Mouse (Mus musculus) limb, embryonic 10.5 days (tissue): ENCODE measurements around the gene Keap1. TPM values are rescaled to one million over a fixed set of nuclear protein-coding genes. Genes with fewer than 3 reads are reported as not detected.

ENCODE experiments used
- DNase-seq: peaks from one replicate; pipeline ENCODE4 v3.0.0-alpha.2; 2017; ENCODE audit warnings: low spot score
- H3K27ac ChIP-seq: fragments of 300-500 bp; sonication (generic); 2 replicates; pipeline ENCODE4 v1.5.1; 2016; ENCODE audit warnings: mild to moderate bottlenecking
- H3K27me3 ChIP-seq: fragments of 300-500 bp; sonication (generic); 2 replicates; pipeline ENCODE4 v1.6.1; 2016; ENCODE audit warnings: low read depth, mild to moderate bottlenecking; ENCODE audit not compliant: poor library complexity, severe bottlenecking
- H3K36me3 ChIP-seq: fragments of 300-500 bp; sonication (generic); 2 replicates; pipeline ENCODE4 v1.6.1; 2016; ENCODE audit warnings: mild to moderate bottlenecking, moderate library complexity
- H3K4me1 ChIP-seq: fragments of 300-500 bp; sonication (generic); 2 replicates; pipeline ENCODE4 v1.6.1; 2016
- H3K4me3 ChIP-seq: fragments of 300-500 bp; sonication (generic); 2 replicates; pipeline ENCODE4 v1.5.1; 2016; ENCODE audit warnings: mild to moderate bottlenecking, moderate library complexity
- H3K9me3 ChIP-seq: fragments of 300-500 bp; sonication (generic); replicated peaks from 2 replicates; pipeline ENCODE4 v1.6.1; 2016; ENCODE audit warnings: mild to moderate bottlenecking
- WGBS: fragments of 180-500 bp; shearing (Covaris S2); methylation state at CpG from one replicate; pipeline ENCODE4 v1.1.7; 2016; 5-methylcytosine and 5-hydroxymethylcytosine counted together
- polyA plus RNA-seq: library from polyadenylated mRNA; unstranded; fragments of >200 nt; fragmentation: Nextera tagmentation; extraction: Ambion mirVana; gene quantifications from 2 replicates; pipeline ENCODE4 v1.2.1, GENCODE M21; 2016

Gene Keap1
- polyA plus RNA-seq, 1 experiment from 2014 or later: 61.7 TPM

GRCm38 (mm10) chr9:21180841-21181240 is 58.3 kb downstream of the Keap1 start:
- Histone ChIP-seq H3K36me3 (no peaks in the 10 kb centered on the region), H3K27ac (peak overlapping the region; percentile 79; the same call in 1 of the 2 replicates), H3K27me3 (peaks cover 45% of the 10 kb centered on the region), H3K4me1 (peaks cover 38% of the 10 kb centered on the region), H3K9me3 (no peaks in the 10 kb centered on the region), H3K4me3 (no peak overlapping the region)
- WGBS: 45% methylated on average over 1 of the region's 1 CpGs
- no peak for DNase-seq

GRCm38 (mm10) chr9:21180402-21180801 is 58.8 kb downstream of the Keap1 start:
- DNase-seq: no peak
- Histone ChIP-seq H3K4me3 (no peak overlapping the region), H3K27me3 (peaks cover 41% of the 10 kb centered on the region), H3K36me3 (no peaks in the 10 kb centered on the region), H3K27ac (no peak overlapping the region; the same call in 1 of the 2 replicates), H3K9me3 (no peaks in the 10 kb centered on the region), H3K4me1 (peaks cover 34% of the 10 kb centered on the region)
- 68% methylated on average over 4 of the region's 4 CpGs for WGBS

Other genes with a start within 250 kb of the Keap1 start
- gene Mrpl4, start 236.6 kb downstream of the Keap1 start, polyA plus RNA-seq: 177 and 190 TPM in 2 replicates
- gene Icam1, start 223.4 kb downstream of the Keap1 start, polyA plus RNA-seq: 6.2 and 7.6 TPM in 2 replicates
- 5.1 and 5.4 TPM in 2 replicates for gene Icam4, start 210.0 kb downstream of the Keap1 start, polyA plus RNA-seq
- gene Icam5, start 207.3 kb downstream of the Keap1 start, polyA plus RNA-seq: 0.05 TPM in 1 of 2 replicates, not detected in the other
- gene Zglp1, start 172.3 kb downstream of the Keap1 start, polyA plus RNA-seq: 0.61 and 2.5 TPM in 2 replicates
- 0.68 and 0.81 TPM in 2 replicates for gene Gm49373, start 166.3 kb downstream of the Keap1 start, polyA plus RNA-seq
- 69.5 and 74.7 TPM in 2 replicates for gene Fdx1l, start 165.7 kb downstream of the Keap1 start, polyA plus RNA-seq
- gene Gm38431, start 147.4 kb downstream of the Keap1 start, polyA plus RNA-seq: 5.4 TPM in 2 replicates
- 109 and 115 TPM in 2 replicates for gene Raver1, start 147.4 kb downstream of the Keap1 start, polyA plus RNA-seq
- 11.5 and 15.3 TPM in 2 replicates for gene Tyk2, start 108.1 kb downstream of the Keap1 start, polyA plus RNA-seq
- gene Cdc37, start 89.4 kb downstream of the Keap1 start, polyA plus RNA-seq: 434 and 487 TPM in 2 replicates
- 3.6 and 4.5 TPM in 2 replicates for gene Pde4a, start 73.6 kb downstream of the Keap1 start, polyA plus RNA-seq
- 0.15 and 0.33 TPM in 2 replicates for gene S1pr5, start 9.1 kb upstream of the Keap1 start, polyA plus RNA-seq
- gene Atg4d, start 25.9 kb upstream of the Keap1 start, polyA plus RNA-seq: 38.5 and 41.3 TPM in 2 replicates
- gene Kri1, start 48.6 kb upstream of the Keap1 start, polyA plus RNA-seq: 18.9 and 19.1 TPM in 2 replicates
- 32.7 and 38.0 TPM in 2 replicates for gene Cdkn2d, start 52.0 kb upstream of the Keap1 start, polyA plus RNA-seq
- 7.8 and 8.6 TPM in 2 replicates for gene Ap1m2, start 73.0 kb upstream of the Keap1 start, polyA plus RNA-seq
- 68.5 and 81.1 TPM in 2 replicates for gene Slc44a2, start 81.3 kb upstream of the Keap1 start, polyA plus RNA-seq
- 320 and 362 TPM in 2 replicates for gene Ilf3, start 128.5 kb upstream of the Keap1 start, polyA plus RNA-seq
- 66.2 and 79.0 TPM in 2 replicates for gene Qtrt1, start 172.5 kb upstream of the Keap1 start, polyA plus RNA-seq
- gene Dnm2, start 185.5 kb upstream of the Keap1 start, polyA plus RNA-seq: 71.7 and 79.7 TPM in 2 replicates